Mouse (Mus musculus) embryonic fibroblast, embryonic 13.5 days (primary cell): ENCODE data around the gene Sgip1.

ENCODE experiments used
- CTCF ChIP-seq: IDR thresholded peaks from 2 replicates; pipeline ENCODE4 v1.5.1; 2011; ENCODE audit warnings: mild to moderate bottlenecking, control low read depth, low read length, moderate library complexity, borderline replicate concordance; ENCODE audit not compliant: insufficient read depth
- POLR2A ChIP-seq: IDR thresholded peaks from 2 replicates; pipeline ENCODE4 v1.6.1; 2011; ENCODE audit warnings: low read depth, mild to moderate bottlenecking, control low read depth, low read length, moderate library complexity

DNA sequence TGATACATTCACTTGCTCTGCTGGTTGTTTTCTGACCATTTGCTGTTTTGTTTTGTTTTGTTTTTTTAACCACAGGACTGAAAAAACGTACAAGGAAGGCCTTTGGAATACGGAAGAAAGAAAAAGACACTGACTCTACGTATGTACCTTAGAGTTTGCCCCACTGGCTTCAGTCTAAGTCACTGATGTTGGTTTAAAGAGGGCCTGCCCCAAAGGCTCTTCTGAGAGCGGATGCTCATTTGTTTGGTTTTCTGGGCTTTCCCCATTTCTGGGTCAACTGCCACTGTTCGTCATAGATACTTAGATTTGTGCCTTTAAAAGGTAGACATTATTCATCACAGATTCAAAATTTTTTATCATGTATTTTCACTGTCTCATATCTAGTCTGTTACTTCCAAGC is 111.7 kb downstream of the Sgip1 start:
- TF ChIP-seq POLR2A = no peak
- TF ChIP-seq CTCF = no peak
